16 mouse cellular contexts compared by ENCODE assay signal in the genomic region with DNA sequence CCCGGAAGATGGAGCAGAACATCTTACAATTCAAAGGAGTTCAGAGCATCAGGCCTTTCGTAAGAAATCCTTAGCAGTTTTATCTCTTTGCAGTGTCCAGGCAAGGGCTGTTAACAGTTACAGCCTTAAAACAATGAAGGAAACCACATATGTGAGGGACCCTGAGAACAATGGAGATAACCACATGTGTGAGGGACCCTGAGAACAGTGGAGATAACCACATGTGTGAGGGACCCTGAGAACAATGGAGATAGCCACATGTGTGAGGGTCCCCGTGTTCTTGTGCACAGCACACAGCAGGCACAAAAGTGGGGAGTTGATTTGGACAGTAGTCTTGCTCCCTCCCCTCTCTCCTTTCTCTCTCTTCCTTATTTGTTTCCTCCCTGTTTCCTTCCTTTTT. TPM values are rescaled to one million over a fixed set of nuclear protein-coding genes. Genes with fewer than 3 reads are reported as not detected.
A peak's percentile ranks its signal among the peaks of the same experiment; 100 is the strongest.
DNase-seq lines count a peak whose midpoint lies in the region; ATAC-seq and TF ChIP-seq lines count a peak whose summit lies in the region.
"Had no signal": no experiment of that assay in that cellular context is flagged by ENCODE, and none has a peak within 500 bp of the region (broad histone marks: within the 10 kb centered on the region; RNA-seq: fewer than 3 reads in every experiment).

No protein-coding gene starts in this region.

- no peak overlapping the region for H3K9ac ChIP-seq in liver, embryonic 12.5 days
- no peak overlapping the region for H3K9ac ChIP-seq in liver, embryonic 16.5 days (ENCODE audit: low read depth, low read length)
- no peak overlapping the region for H3K9ac ChIP-seq in forebrain, postnatal 0 days
- H3K9ac ChIP-seq: forebrain, embryonic 13.5 days; heart, embryonic 13.5 days; hindbrain, embryonic 15.5 days had no signal

- TF ChIP-seq CTCF in forebrain, postnatal 0 days (IDR thresholded peaks at IDR 0.05; ENCODE audit: low read depth), result no peak

- DNase-seq in MEL-GATA-1-ER (ENCODE audit: extremely low read depth, low read depth), result peak; percentile 38
- DNase-seq in spleen, postnatal 36 days (ENCODE audit: low spot score in 2 of 2), result no peak
- DNase-seq in forebrain, postnatal 0 days, result no peak
- no peak for DNase-seq in gastrocnemius, postnatal 14 days
- DNase-seq: adrenal gland, postnatal 14 days; cerebellum, adult 11-12 months; cerebellum, adult 9-10 months; cerebellum, postnatal 25 days; gastrocnemius, postnatal 10 days; heart, postnatal 36 days had no signal

- H3K27me3 ChIP-seq in liver, embryonic 12.5 days (replicated peaks), result no peaks in the 10 kb centered on the region
- H3K27me3 ChIP-seq in liver, embryonic 16.5 days (ENCODE audit: control insufficient read depth, insufficient read depth, low read depth, low read length), result no peaks in the 10 kb centered on the region
- no peaks in the 10 kb centered on the region for H3K27me3 ChIP-seq in forebrain, postnatal 0 days (ENCODE audit: insufficient read depth, low read length)
- H3K27me3 ChIP-seq: forebrain, embryonic 13.5 days; heart, embryonic 13.5 days; hindbrain, embryonic 15.5 days had no signal

- H3K4me3 ChIP-seq in liver, embryonic 12.5 days, result no peak overlapping the region
- no peak overlapping the region for H3K4me3 ChIP-seq in liver, embryonic 16.5 days (ENCODE audit: low read depth, low read length)
- no peak overlapping the region for H3K4me3 ChIP-seq in forebrain, postnatal 0 days (ENCODE audit: low read depth, low read length)
- H3K4me3 ChIP-seq: embryonic facial prominence, embryonic 10.5 days; forebrain, embryonic 13.5 days; heart, embryonic 13.5 days; hindbrain, embryonic 15.5 days had no signal

- 26% methylated on average over 3 of the region's 3 CpGs for WGBS in liver, embryonic 12.5 days (ENCODE audit: insufficient replicate concordance)
- 23% methylated on average over 3 of the region's 3 CpGs for WGBS in liver, embryonic 16.5 days (ENCODE audit: insufficient replicate concordance)
- WGBS in forebrain, postnatal 0 days, result 91% methylated on average over 3 of the region's 3 CpGs

- no peaks in the 10 kb centered on the region for H3K36me3 ChIP-seq in liver, embryonic 12.5 days
- no peaks in the 10 kb centered on the region for H3K36me3 ChIP-seq in liver, embryonic 16.5 days (ENCODE audit: control insufficient read depth, insufficient read depth)
- no peaks in the 10 kb centered on the region for H3K36me3 ChIP-seq in forebrain, postnatal 0 days (ENCODE audit: insufficient read depth)
- H3K36me3 ChIP-seq: embryonic facial prominence, embryonic 10.5 days; heart, embryonic 13.5 days; hindbrain, embryonic 15.5 days had no signal

- H3K4me2 ChIP-seq in liver, embryonic 12.5 days, result 0 out of 2 replicates have a peak overlapping the region, but pooled peaks have one; percentile 3
- H3K4me2 ChIP-seq in liver, embryonic 16.5 days (ENCODE audit: low read depth, low read length), result no peak overlapping the region
- no peak overlapping the region for H3K4me2 ChIP-seq in forebrain, postnatal 0 days (ENCODE audit: low read depth)
- H3K4me2 ChIP-seq: forebrain, embryonic 13.5 days; heart, embryonic 13.5 days; hindbrain, embryonic 15.5 days had no signal

- H3K9me3 ChIP-seq in liver, embryonic 12.5 days (replicated peaks), result no peaks in the 10 kb centered on the region
- H3K9me3 ChIP-seq in liver, embryonic 16.5 days (replicated peaks; ENCODE audit: control insufficient read depth, low read length), result no peaks in the 10 kb centered on the region
- no peaks in the 10 kb centered on the region for H3K9me3 ChIP-seq in forebrain, postnatal 0 days (ENCODE audit: low read length)
- H3K9me3 ChIP-seq: embryonic facial prominence, embryonic 10.5 days; forebrain, embryonic 13.5 days; heart, embryonic 13.5 days; hindbrain, embryonic 15.5 days had no signal

- ATAC-seq in liver, embryonic 12.5 days, result peak; percentile 76
- peak; percentile 73 for ATAC-seq in liver, embryonic 16.5 days (ENCODE audit: low read depth)
- ATAC-seq in forebrain, postnatal 0 days, result no peak
- ATAC-seq: forebrain, embryonic 13.5 days had no signal

- intact Hi-C loops in gastrocnemius, postnatal 14 days (cut with DNase I; ENCODE audit: low total_unique reads), result no loop called here

- H3K27ac ChIP-seq in liver, embryonic 12.5 days, result 0 out of 2 replicates have a peak overlapping the region, but pooled peaks have one; percentile 14
- H3K27ac ChIP-seq in liver, embryonic 16.5 days (ENCODE audit: low read length), result no peak overlapping the region
- H3K27ac ChIP-seq in forebrain, postnatal 0 days (ENCODE audit: low read depth, low read length), result no peak overlapping the region
- H3K27ac ChIP-seq: embryonic facial prominence, embryonic 10.5 days; forebrain, embryonic 13.5 days; heart, embryonic 13.5 days; hindbrain, embryonic 15.5 days had no signal

- peaks cover 25% of the 10 kb centered on the region for H3K4me1 ChIP-seq in liver, embryonic 12.5 days
- H3K4me1 ChIP-seq in liver, embryonic 16.5 days (ENCODE audit: control insufficient read depth, low read depth, low read length), result peaks cover 3% of the 10 kb centered on the region
- H3K4me1 ChIP-seq in forebrain, postnatal 0 days (ENCODE audit: insufficient read depth), result peaks cover 2% of the 10 kb centered on the region; the same call in 1 of the 2 replicates

RNA-seq across cellular contexts. Expression of a gene that starts 12.3 kb away (rescaled TPM):
- 43.7 and 46.7 TPM in 2 replicates for polyA plus RNA-seq in liver, embryonic 12.5 days (2016; fragmentation: Nextera tagmentation; extraction: Ambion mirVana)
- polyA plus RNA-seq in liver, embryonic 16.5 days (2015; fragmentation: Nextera tagmentation; extraction: Ambion mirVana), result 21.3 and 25.0 TPM in 2 replicates
- total RNA-seq in forebrain, postnatal 0 days (2014; rRNA removed), result 1,061 and 1,263 TPM in 2 replicates
- polyA plus RNA-seq in forebrain, postnatal 0 days (2015; fragmentation: Nextera tagmentation; extraction: Ambion mirVana), result 799 and 1,014 TPM in 2 replicates
- total RNA-seq in gastrocnemius, postnatal 14 days (2021), result 10 to 100 TPM; 64.0 to 71.5 TPM

RNA-seq across cellular contexts. Expression of a gene that starts 13.6 kb away (rescaled TPM):
- polyA plus RNA-seq in liver, embryonic 12.5 days (2016; fragmentation: Nextera tagmentation; extraction: Ambion mirVana), result 52.3 and 53.7 TPM in 2 replicates
- polyA plus RNA-seq in liver, embryonic 16.5 days (2015; fragmentation: Nextera tagmentation; extraction: Ambion mirVana), result 47.5 and 47.6 TPM in 2 replicates
- total RNA-seq in forebrain, postnatal 0 days (2014; rRNA removed), result 87.1 and 88.3 TPM in 2 replicates
- 133 and 151 TPM in 2 replicates for polyA plus RNA-seq in forebrain, postnatal 0 days (2015; fragmentation: Nextera tagmentation; extraction: Ambion mirVana)
- total RNA-seq in gastrocnemius, postnatal 14 days (2021), result 100 to 1,000 TPM; 118 to 127 TPM

RNA-seq across cellular contexts. Expression of a gene that starts 29.9 kb away (rescaled TPM):
- 2.4 and 3.1 TPM in 2 replicates for polyA plus RNA-seq in liver, embryonic 12.5 days (2016; fragmentation: Nextera tagmentation; extraction: Ambion mirVana)
- polyA plus RNA-seq in liver, embryonic 16.5 days (2015; fragmentation: Nextera tagmentation; extraction: Ambion mirVana), result 1.7 and 1.9 TPM in 2 replicates
- 0.14 and 0.69 TPM in 2 replicates for total RNA-seq in forebrain, postnatal 0 days (2014; rRNA removed)
- polyA plus RNA-seq in forebrain, postnatal 0 days (2015; fragmentation: Nextera tagmentation; extraction: Ambion mirVana), result 0.54 and 0.74 TPM in 2 replicates
- total RNA-seq in gastrocnemius, postnatal 14 days (2021), result 1 to 10 TPM; 1.8 to 2.0 TPM

RNA-seq across cellular contexts. Expression of a gene that starts 44.7 kb away (rescaled TPM):
- polyA plus RNA-seq in liver, embryonic 12.5 days (2016; fragmentation: Nextera tagmentation; extraction: Ambion mirVana), result 4.4 and 4.9 TPM in 2 replicates
- polyA plus RNA-seq in liver, embryonic 16.5 days (2015; fragmentation: Nextera tagmentation; extraction: Ambion mirVana), result 2.2 and 2.3 TPM in 2 replicates
- 5.5 and 6.8 TPM in 2 replicates for total RNA-seq in forebrain, postnatal 0 days (2014; rRNA removed)
- polyA plus RNA-seq in forebrain, postnatal 0 days (2015; fragmentation: Nextera tagmentation; extraction: Ambion mirVana), result 2.7 and 5.8 TPM in 2 replicates
- total RNA-seq in gastrocnemius, postnatal 14 days (2021), result 1 to 10 TPM; 5.8 to 6.6 TPM

Comparison
In these comparisons a context has a peak if more than half of its experiments do, and no peak if none do; other contexts are left out.
1. RNA of a gene that starts 12.3 kb away (polyA plus RNA-seq): 799 to 1,014 TPM in forebrain, postnatal 0 days; 43.7 to 46.7 TPM in liver, embryonic 12.5 days and 21.3 to 25.0 TPM in liver, embryonic 16.5 days; every median in the first group is over 10 times any median in the second.